Mouse (Mus musculus) neutrophil, adult 5-6 weeks (primary cell): Measurements from ENCODE around the gene Med27. TPM values are rescaled to one million over a fixed set of nuclear protein-coding genes. Genes with fewer than 3 reads are reported as not detected.

Experiments
- ATAC-seq: fragments of 151-379, 151-347 bp; 2 replicates; pipeline ENCODE4 v1.8.0; 2017; ENCODE audit warnings: mild to moderate bottlenecking, moderate TSS enrichment; ENCODE audit not compliant: insufficient number of reproducible peaks, poor library complexity, low FRiP score, severe bottlenecking; ENCODE audit errors: extremely low read depth
- total RNA-seq: library from RNA; stranded (forward); fragments of 200-1000 nt; gene quantifications from 2 replicates; pipeline ENCODE4 v1.2.3, GENCODE M21; 2017

The Med27 gene
- total RNA-seq = 11.9 and 12.0 TPM in 2 replicates

GRCm38 (mm10) chr2:29346629-29347271, at the start of gene Med27:
Gene Med27, plus strand, starts transcription at chr2:29346819.
- peak; percentile 85 for ATAC-seq

DNA sequence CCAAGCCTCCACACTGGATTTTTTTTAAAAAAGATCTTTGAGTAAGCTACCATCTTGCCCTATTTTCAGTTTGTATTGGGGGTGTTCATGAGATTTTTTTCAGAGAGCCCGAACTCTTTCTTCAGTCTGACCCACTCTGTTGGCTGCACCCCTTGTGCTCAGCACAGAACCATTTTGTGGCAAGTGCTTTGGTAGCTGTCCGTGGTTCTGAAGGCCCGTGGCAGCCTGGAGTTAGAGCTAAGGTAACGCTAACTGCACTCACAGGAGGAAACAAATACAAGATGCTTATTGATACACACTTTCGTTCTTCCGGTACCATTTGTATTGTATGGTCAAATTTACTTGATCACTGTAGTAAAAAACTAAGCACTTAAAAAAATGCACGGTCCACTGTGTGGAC, 36.7 kb upstream of the Med27 start:
- ATAC-seq = no peak

DNA sequence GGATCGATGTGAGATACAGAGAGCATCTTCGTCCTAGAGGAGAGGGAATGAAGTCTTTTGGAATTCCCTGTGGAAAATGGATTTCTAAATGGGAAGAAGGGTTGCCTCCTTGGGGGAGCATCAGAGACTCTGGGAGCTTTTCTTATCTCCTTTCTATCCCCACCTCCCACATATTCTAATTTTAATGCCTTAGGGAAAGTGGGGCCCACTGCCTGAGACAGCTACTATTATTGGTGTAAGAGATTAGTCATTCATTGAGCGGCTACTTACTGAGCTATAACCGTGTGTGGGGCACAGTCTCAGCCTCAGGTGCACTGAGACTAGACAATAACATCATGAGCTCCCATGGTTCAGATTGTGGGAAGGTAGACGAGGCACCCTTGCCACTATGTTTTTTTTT, 34.6 kb upstream of the Med27 start:
- ATAC-seq = no peak

GRCm38 (mm10) chr2:29317906-29318470, 28.6 kb upstream of the Med27 start:
- no peak for ATAC-seq

DNA sequence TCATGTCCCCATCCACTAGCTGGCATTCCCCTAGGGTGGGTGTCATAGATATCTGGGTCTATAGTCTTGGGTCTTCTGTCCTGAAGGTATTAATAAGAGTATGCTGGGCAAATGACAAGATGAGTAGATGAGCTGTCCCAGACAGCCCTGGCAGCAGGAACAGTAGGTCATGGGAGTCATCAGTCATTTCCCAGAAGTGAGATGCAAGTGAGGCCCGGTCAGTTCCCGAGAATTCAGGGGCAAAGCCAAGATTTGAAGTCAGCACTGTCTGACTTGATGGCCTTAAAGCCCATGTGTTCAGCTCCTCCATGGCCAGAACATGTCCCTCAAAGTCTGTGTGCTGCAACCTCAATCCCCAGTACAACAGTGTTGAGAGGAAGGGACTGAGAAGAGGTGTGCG, 28.0 kb upstream of the Med27 start:
- ATAC-seq = no peak

DNA sequence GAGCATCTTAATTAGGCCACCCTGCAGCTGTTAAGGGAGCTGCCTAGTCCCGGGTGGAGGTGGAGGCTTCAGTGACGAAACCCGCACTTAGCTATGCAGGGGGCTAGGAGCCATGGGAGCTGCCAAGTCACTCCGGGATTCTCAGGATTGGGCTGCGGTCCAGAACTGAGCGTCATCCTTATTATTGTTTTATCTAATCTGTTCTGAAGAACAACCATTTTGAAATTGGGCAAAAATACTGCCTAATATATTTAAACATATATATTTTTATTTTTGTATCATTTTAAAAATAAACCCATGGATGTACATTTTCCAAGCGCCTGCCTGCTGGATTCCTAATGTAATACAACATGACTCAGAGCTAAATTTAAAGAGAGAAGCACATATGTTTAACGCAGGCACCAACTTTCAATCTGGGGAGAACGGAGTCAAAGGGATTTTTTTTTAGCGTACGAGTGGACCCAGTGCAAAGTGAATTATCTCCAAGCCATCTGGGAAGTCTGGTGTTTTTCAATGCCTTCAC, 26.3 kb upstream of the Med27 start:
- ATAC-seq = no peak

GRCm38 (mm10) chr2:29320780-29321179, 25.8 kb upstream of the Med27 start:
- ATAC-seq = no peak

- no peak for ATAC-seq
Observed at GRCm38 (mm10) chr2:29324456-29324855, 22.2 kb upstream of the Med27 start.

DNA sequence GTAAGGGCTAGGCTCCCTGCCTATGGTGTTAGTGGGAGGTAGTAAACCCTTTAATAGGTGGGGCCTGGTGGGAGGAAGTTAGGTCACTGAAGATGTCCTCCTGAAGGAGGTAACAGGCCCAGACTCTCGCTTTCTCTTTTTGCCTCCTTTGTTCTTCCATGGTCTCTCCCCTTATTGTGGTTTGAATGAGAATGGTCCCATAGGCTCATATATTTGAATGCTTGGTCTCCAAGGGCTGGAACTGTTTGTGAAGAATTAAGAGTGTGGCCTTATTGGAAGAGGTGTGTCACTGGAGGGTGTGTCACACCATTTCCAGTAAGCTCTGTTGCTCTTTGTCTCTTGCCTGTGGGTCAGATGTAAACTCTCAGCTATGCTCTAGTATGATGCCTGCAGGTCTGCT, 16.1 kb upstream of the Med27 start:
- ATAC-seq = no peak

GRCm38 (mm10) chr2:29338396-29338795, 8.2 kb upstream of the Med27 start:
- no peak for ATAC-seq

GRCm38 (mm10) chr2:29358696-29359375, 12.2 kb downstream of the Med27 start:
- no peak for ATAC-seq

DNA sequence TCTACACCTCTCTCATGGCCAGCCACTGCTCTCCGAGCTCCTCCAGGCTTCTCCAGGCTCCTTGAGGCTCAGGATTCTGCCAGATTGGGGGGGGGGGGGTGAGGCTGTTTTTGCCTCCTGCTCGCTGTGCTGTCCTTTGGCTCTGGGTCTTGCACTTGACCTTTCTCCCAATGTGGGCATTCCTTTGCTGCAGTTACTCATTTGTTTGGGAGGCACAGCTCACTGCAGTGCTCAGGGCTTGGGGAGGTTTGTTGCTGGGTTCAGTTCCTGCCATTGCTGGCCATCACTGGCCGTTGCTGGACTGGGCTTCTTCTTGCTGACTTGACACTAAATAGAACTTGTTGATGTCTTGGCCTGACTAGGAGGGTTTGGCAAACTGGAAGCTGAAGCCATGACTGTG, 14.3 kb downstream of the Med27 start:
- no peak for ATAC-seq

DNA sequence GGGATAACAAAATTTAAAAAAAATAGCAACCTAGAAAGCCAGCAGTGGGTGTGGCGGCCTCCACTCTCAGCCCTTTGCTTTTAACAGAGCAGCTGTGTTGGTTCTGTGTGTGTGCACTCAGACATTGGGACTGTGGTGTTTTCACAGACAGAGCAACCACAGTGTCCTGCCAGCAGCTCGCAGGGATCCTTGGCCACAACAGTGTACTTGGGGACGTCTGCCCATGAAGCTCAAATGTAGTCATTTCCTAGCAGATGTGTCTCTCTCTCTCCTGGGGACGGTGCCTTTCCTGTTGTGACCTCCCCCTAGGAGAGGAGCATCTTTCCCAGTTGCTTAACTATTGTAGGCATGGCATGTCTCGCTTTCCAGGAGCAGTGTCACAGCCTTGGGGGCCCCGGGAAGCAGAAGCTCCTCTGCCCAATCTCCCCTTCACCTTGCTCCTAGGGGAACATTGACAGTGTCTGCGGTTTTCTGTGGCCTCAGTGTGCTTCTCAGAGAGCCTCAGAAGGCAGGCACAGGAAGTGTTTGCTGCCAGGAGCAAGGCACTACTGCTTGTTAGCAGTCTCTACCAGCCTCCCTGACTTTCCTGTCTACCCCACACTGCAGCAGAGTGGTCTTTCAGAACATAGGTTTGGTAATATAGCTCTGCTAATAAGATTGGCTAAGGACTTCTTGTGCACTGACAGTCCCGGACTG, 18.5 kb downstream of the Med27 start:
- ATAC-seq = no peak

DNA sequence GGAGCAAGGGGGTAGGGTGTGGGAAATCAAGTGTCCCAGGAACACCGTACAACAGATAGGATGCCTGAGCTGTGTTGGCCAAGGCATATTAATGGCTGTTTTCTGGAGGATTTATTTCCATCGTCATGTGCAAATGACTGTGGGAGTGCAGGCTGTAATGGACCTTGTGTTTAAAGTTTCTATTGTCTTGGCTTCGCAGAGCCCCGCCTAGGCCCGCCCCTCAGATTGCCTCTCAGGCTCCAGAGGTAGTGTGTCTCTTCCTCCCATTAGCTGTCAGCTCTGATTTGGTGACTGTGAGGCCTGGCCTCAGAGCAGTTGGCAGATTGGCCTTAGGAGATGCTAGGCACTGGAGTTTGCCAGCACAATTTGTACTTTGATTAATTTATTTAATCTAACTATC, 22.1 kb downstream of the Med27 start:
- ATAC-seq = no peak

- no peak for ATAC-seq
Observed at GRCm38 (mm10) chr2:29372176-29372575, 25.6 kb downstream of the Med27 start.

DNA sequence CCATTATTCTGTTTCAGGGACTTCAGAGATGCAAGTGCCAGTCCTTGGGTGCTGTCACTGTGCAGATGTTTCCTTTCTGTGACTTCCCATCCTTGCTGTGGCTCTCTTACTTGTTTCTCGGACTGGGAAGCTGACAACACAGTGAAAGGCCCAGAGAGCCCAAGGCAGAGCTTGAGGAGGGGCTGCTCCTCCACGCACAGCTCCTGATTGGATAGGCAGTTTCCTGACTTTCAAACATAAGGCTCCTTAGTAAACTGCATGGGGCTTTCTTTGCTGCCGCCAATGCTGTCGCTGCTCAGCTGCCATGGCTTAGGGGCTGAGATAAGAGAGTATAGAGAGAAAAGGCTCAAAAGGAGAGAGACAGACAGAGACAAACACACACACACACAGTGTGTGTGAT, 35.1 kb downstream of the Med27 start:
- no peak for ATAC-seq

- no peak for ATAC-seq
Observed at GRCm38 (mm10) chr2:29382583-29382982, 36.0 kb downstream of the Med27 start.

DNA sequence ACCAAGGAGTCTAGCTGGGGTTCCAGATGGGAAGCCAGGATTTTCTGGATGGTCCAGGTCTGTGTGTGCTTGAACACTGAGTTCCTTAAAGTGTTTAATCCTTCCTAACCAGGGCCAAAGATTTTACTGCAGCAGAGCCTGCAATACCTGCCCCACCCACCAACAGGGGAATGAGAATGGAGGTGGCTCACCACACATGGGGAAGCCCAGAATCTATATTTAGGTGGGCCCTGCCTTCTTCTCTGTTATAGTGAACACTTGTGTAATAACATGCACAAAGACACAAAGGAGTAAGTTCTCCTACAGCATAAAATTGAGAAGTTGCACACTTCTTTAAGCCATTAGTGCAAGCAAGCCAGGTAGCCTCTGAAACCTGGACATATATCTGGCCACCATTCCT, 36.5 kb downstream of the Med27 start:
- ATAC-seq = no peak

- ATAC-seq = no peak
Observed at GRCm38 (mm10) chr2:29385405-29385804, 38.8 kb downstream of the Med27 start.

- ATAC-seq = no peak
Observed at GRCm38 (mm10) chr2:29387268-29387667, 40.6 kb downstream of the Med27 start.
